Mouse (Mus musculus) splenic B cell, adult 2 months (primary cell): ENCODE data around the gene Gm13276.
"Not testable (repeated sequence)": the region's sequence is repeated elsewhere in the genome, so short reads cannot be mapped to it uniquely, and the experiment has no call there.

Experiments
- DNase-seq: peaks from one replicate; pipeline ENCODE4 v3.0.0-alpha.2; 2011; ENCODE audit warnings: low read depth, low spot score
- H3K27me3 ChIP-seq: 2 replicates; pipeline ENCODE4 v1.6.1; 2012; ENCODE audit warnings: mild to moderate bottlenecking, low read length, moderate library complexity, mixed read lengths; ENCODE audit not compliant: control insufficient read depth, poor library complexity, insufficient read depth, severe bottlenecking
- H3K36me3 ChIP-seq: 2 replicates; pipeline ENCODE4 v1.6.1; 2012; ENCODE audit warnings: mild to moderate bottlenecking, low read length, moderate library complexity, mixed read lengths; ENCODE audit not compliant: control insufficient read depth, poor library complexity, insufficient read depth, severe bottlenecking

The Gm13276 gene

GRCm38 (mm10) chr4:88805761-88806160 lies 20.3 kb downstream of the Gm13276 start:
- not testable (repeated sequence) for H3K36me3 ChIP-seq, H3K27me3 ChIP-seq, DNase-seq

DNA sequence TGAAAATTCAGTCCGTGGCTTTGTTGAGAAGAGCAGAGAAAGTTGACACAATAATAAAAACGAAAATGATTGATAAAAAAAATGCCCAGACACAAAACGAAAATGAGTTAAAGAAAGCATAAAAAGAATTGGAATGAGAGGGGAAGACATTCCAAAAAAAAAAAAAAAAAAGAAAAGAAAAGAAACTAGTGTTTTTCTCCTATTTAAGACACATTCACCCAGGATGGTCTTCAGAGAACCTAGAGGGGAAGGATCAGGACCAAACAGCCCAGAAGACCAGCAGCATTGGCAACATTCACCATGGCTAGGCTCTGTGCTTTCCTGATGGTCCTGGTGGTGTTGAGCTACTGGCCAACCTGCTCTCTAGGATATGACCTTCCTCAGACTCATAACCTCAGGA lies 30.4 kb downstream of the Gm13276 start, which contains the start of gene Ifna7:
TSS of gene Ifna7 (plus strand) at position 301 of the 400 bp plus-strand sequence.
- H3K36me3 ChIP-seq = no peaks in the 10 kb centered on the region

DNA sequence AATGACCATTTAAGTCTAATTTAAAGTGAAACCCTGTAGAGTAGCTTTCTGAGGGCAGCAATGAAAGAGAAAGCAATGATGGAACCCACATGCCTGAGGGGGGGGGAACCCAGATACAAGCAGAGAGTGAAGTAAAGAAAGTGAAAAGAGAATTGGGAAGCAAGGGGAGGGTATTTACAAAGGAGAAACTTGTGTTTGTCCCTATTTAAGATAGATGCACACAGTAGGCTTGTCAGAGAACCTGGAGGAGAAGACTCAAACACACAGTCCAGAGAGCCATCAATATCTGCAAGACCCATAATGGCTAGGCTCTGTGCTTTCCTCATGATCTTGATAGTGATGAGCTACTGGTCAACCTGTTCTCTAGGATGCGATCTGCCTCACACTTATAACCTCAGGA lies 34.1 kb downstream of the Gm13276 start, which contains the start of gene Ifna11:
TSS of gene Ifna11 (plus strand) at position 301 of the 400 bp plus-strand sequence.
- Histone ChIP-seq H3K27me3 (no peaks in the 10 kb centered on the region), H3K36me3 (no peaks in the 10 kb centered on the region)
- no peak for DNase-seq

More for the DNA sequence above, 30.4 kb downstream of the Gm13276 start, which contains the start of gene Ifna7:
- no peaks in the 10 kb centered on the region for H3K27me3 ChIP-seq
- DNase-seq = no peak

- Histone ChIP-seq H3K27me3 (no peaks in the 10 kb centered on the region), H3K36me3 (no peaks in the 10 kb centered on the region)
- peak; percentile 42 for DNase-seq
Observed at GRCm38 (mm10) chr4:88822995-88823394, 37.5 kb downstream of the Gm13276 start.

GRCm38 (mm10) chr4:88827116-88827515 lies 41.6 kb downstream of the Gm13276 start, which contains the start of gene Ifna6:
TSS of gene Ifna6 (plus strand) at chr4:88827416.
- DNase-seq, H3K36me3 ChIP-seq, H3K27me3 ChIP-seq: not testable (repeated sequence)

DNA sequence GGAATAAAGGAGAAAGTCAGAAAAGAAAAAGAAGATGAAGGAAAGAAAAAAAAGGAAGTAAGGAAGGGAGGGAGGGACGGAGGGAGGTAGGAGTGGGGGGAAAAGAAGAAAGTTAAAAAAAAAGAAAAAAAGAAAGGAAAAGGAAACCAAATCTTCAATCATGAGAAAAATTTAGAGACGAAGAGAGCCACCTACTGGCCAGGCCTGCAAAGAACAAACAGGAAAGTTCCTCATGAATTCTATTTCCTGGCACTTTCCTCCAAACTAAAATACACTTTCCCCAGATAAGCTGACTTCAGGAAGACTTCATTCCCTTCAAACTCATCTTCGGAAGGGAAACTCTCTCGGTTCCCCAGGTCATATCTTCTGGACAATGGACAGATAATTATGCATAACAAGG lies 45.0 kb downstream of the Gm13276 start:
- H3K36me3 ChIP-seq = no peaks in the 10 kb centered on the region
- H3K27me3 ChIP-seq = no peaks in the 10 kb centered on the region
- peak; percentile 44 for DNase-seq

GRCm38 (mm10) chr4:88835225-88835624 lies 49.7 kb downstream of the Gm13276 start, which contains the start of gene Ifna5:
TSS of gene Ifna5 (plus strand) at chr4:88835525.
- not testable (repeated sequence) for H3K36me3 ChIP-seq, H3K27me3 ChIP-seq, DNase-seq
